Mouse (Mus musculus) liver, embryonic 15.5 days (tissue): ENCODE data around the gene Snrpa. TPM values are rescaled to one million over a fixed set of nuclear protein-coding genes. Genes with fewer than 3 reads are reported as not detected.

ENCODE experiments used
- ATAC-seq: fragments of 200-750 bp; cut with Nextera tagmentation; 2 replicates; pipeline ENCODE4 v1.8.0; 2017; ENCODE audit warnings: moderate number of reproducible peaks, mild to moderate bottlenecking, moderate library complexity; ENCODE audit not compliant: insufficient read depth
- H3K27ac ChIP-seq: fragments of 300-500 bp; sonication (generic); replicated peaks from 2 replicates; pipeline ENCODE4 v1.5.1; 2015; ENCODE audit warnings: mild to moderate bottlenecking, inconsistent platforms
- H3K27me3 ChIP-seq: fragments of 300-500 bp; sonication (generic); 2 replicates; pipeline ENCODE4 v1.6.1; 2015; ENCODE audit warnings: mild to moderate bottlenecking, inconsistent platforms
- H3K36me3 ChIP-seq: fragments of 300-500 bp; sonication (generic); replicated peaks from 2 replicates; pipeline ENCODE4 v1.6.1; 2015; ENCODE audit warnings: moderate library complexity, mild to moderate bottlenecking, inconsistent platforms
- H3K4me1 ChIP-seq: fragments of 300-500 bp; sonication (generic); replicated peaks from 2 replicates; pipeline ENCODE4 v1.6.1; 2015; ENCODE audit warnings: inconsistent platforms
- H3K4me2 ChIP-seq: fragments of 300-500 bp; sonication (generic); 2 replicates; pipeline ENCODE4 v1.6.1; 2015; ENCODE audit warnings: moderate library complexity, mild to moderate bottlenecking, inconsistent platforms
- H3K4me3 ChIP-seq: fragments of 300-500 bp; sonication (generic); replicated peaks from 2 replicates; pipeline ENCODE4 v1.5.1; 2015; ENCODE audit warnings: mild to moderate bottlenecking, inconsistent platforms
- H3K9ac ChIP-seq: fragments of 300-500 bp; sonication (generic); 2 replicates; pipeline ENCODE4 v1.6.1; 2015; ENCODE audit warnings: moderate library complexity, mild to moderate bottlenecking, inconsistent platforms
- H3K9me3 ChIP-seq: fragments of 300-500 bp; sonication (generic); replicated peaks from 2 replicates; pipeline ENCODE4 v1.6.1; 2016; ENCODE audit warnings: inconsistent platforms
- WGBS: fragments of 180-500 bp; shearing (Covaris S2); methylation state at CpG from one replicate; pipeline ENCODE4 v1.1.7; 2015; ENCODE audit warnings: mixed read lengths; ENCODE audit not compliant: insufficient replicate concordance; 5-methylcytosine and 5-hydroxymethylcytosine counted together
- polyA plus RNA-seq: library from polyadenylated mRNA; unstranded; fragments of >200 nt; fragmentation: Nextera tagmentation; extraction: Ambion mirVana; gene quantifications from 2 replicates; pipeline ENCODE4 v1.2.1, GENCODE M21; 2015

Gene Snrpa
- polyA plus RNA-seq, 1 experiment from 2014 or later = 79.3 TPM

- ATAC-seq = no peak
- 44% methylated on average over 16 of the region's 16 CpGs for WGBS
- peak overlapping the region; percentile 58 for H3K27ac ChIP-seq
- peak overlapping the region; percentile 80 for H3K4me2 ChIP-seq
- peaks cover 33% of the 10 kb centered on the region for H3K4me1 ChIP-seq
- no peaks in the 10 kb centered on the region for H3K27me3 ChIP-seq
- H3K36me3 ChIP-seq = peaks cover 7% of the 10 kb centered on the region; the same call in 1 of the 2 replicates
- H3K4me3 ChIP-seq = peak overlapping the region; percentile 89
- no peaks in the 10 kb centered on the region for H3K9me3 ChIP-seq
- 0 out of 2 replicates have a peak overlapping the region, but pooled peaks have one; percentile 39 for H3K9ac ChIP-seq
These were observed 16.7 kb downstream of the Snrpa start for GRCm38 (mm10) chr7:27179217-27179918.

GRCm38 (mm10) chr7:27178324-27179216, 17.5 kb downstream of the Snrpa start, which contains the start of gene Rab4b:
TSS of gene Rab4b (minus strand) at chr7:27178896.
- Histone ChIP-seq H3K4me3 (peak within 1 kb of the TSS; percentile 89), H3K4me1 (peaks cover 33% of the 10 kb centered on the region), H3K36me3 (0 out of 2 replicates have a peak, but pooled peaks cover 8% of the 10 kb centered on the region), H3K9ac (peak within 1 kb of the TSS; percentile 69), H3K27me3 (no peaks in the 10 kb centered on the region), H3K4me2 (peak within 1 kb of the TSS; percentile 80), H3K9me3 (no peaks in the 10 kb centered on the region), H3K27ac (peak within 1 kb of the TSS; percentile 91)
- WGBS = under 1% methylated on average over 53 of the region's 53 CpGs
- ATAC-seq = peak; percentile 94

- 19% methylated on average over 4 of the region's 4 CpGs for WGBS
- peaks cover 33% of the 10 kb centered on the region for H3K4me1 ChIP-seq
- H3K36me3 ChIP-seq = peaks cover 10% of the 10 kb centered on the region; the same call in 1 of the 2 replicates
- peak overlapping the region; percentile 69 for H3K9ac ChIP-seq
- no peaks in the 10 kb centered on the region for H3K9me3 ChIP-seq
- peak overlapping the region; percentile 80 for H3K4me2 ChIP-seq
- H3K4me3 ChIP-seq = peak overlapping the region; percentile 89
- no peaks in the 10 kb centered on the region for H3K27me3 ChIP-seq
- ATAC-seq = peak; percentile 4
- H3K27ac ChIP-seq = peak overlapping the region; percentile 91
These were observed 18.1 kb downstream of the Snrpa start for GRCm38 (mm10) chr7:27177942-27178323.

DNA sequence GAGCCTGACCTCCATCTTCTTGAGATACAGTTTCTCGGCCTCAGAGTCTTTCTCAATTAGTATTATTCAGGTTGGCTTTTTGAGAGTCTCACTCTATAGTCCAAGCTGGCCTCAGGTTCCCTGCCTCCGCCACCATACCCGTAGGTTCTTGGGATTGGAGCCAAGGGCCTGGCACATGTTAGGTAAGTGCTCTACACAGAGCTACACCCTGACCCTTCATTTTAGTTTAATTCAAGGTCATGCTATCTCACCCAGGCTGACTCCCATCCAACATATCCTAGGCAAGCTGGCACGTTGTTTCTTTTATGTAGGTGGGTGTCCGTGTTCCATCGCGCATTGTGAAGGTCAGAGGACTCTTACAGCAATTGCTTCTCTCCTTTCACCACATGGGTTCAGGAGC, 21.2 kb downstream of the Snrpa start:
- peaks cover 16% of the 10 kb centered on the region; the same call in 1 of the 2 replicates for H3K36me3 ChIP-seq
- WGBS = 85% methylated on average over 7 of the region's 7 CpGs
- no peaks in the 10 kb centered on the region for H3K27me3 ChIP-seq
- H3K4me2 ChIP-seq = no peak overlapping the region
- H3K4me1 ChIP-seq = peaks cover 22% of the 10 kb centered on the region
- no peak overlapping the region for H3K27ac ChIP-seq
- no peak overlapping the region for H3K9ac ChIP-seq
- ATAC-seq = no peak
- no peak overlapping the region for H3K4me3 ChIP-seq
- no peaks in the 10 kb centered on the region for H3K9me3 ChIP-seq

DNA sequence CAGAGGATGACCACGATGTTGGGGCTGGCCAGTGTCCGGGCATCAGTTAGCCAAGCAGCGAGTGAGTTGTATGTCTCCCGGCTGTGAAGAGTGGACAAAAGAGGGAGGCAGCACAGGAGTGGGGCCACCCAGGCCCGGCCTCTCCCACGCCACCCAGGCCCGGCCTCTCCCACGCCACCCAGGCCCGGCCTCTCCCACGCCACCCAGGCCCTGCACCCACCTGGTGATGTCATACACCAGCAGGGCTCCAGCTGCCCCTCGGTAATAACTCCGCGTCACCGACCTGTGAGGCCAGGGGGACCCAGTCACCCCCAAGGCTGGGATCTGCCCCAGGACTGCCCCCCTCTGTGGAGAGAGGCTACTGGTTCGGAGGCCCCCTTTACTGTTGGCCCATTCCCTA, 21.6 kb downstream of the Snrpa start:
- Histone ChIP-seq H3K9ac (no peak overlapping the region), H3K27ac (no peak overlapping the region), H3K9me3 (no peaks in the 10 kb centered on the region), H3K4me1 (peaks cover 18% of the 10 kb centered on the region), H3K27me3 (no peaks in the 10 kb centered on the region), H3K36me3 (peaks cover 16% of the 10 kb centered on the region; the same call in 1 of the 2 replicates), H3K4me2 (no peak overlapping the region), H3K4me3 (no peak overlapping the region)
- WGBS = 80% methylated on average over 15 of the region's 15 CpGs
- no peak for ATAC-seq

DNA sequence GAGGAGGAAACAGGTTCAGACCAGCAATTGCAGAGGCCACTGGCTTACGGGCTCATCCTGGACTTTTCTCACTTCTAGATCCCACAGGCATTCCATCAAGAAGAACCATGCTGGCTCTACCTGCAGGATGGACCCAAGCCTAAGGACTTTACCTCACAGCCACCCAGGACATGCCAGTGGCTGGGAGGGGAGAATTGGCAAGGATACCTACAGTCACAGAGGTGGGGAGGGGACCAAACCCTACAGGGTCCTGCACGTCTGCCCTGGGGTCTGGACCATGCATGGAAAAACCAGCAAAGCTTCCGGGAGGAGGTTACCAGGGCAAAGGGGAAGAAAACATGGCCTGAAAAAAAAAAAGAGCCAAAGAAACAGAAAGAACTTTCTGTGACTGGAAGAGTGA, 25.1 kb downstream of the Snrpa start:
- peaks cover 16% of the 10 kb centered on the region; the same call in 1 of the 2 replicates for H3K36me3 ChIP-seq
- no peak overlapping the region for H3K27ac ChIP-seq
- 70% methylated on average over 3 of the region's 3 CpGs for WGBS
- peaks cover 17% of the 10 kb centered on the region for H3K4me1 ChIP-seq
- ATAC-seq = no peak
- H3K9ac ChIP-seq = no peak overlapping the region
- H3K4me2 ChIP-seq = no peak overlapping the region
- H3K9me3 ChIP-seq = no peaks in the 10 kb centered on the region
- H3K4me3 ChIP-seq = no peak overlapping the region
- H3K27me3 ChIP-seq = no peaks in the 10 kb centered on the region

DNA sequence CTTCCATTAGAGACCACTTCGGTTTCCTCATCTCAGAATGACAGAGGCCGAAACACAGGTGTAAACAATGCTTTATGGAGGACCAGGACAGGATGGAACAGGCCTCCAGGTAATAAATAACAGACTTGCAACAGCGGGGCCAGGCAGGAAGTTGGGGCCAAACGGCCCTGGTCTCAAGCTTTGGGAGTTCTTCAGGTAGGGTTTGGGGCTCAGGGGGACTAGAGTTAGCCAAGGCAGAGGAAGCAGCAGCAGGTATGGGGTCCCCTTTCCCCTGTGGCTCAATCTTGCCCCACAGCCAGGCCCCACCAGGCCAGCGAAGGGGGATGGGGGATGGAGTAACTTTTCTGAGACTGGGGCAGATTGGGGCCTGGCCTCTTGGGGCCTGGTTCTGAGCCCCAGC, 27.7 kb downstream of the Snrpa start:
- Histone ChIP-seq H3K27ac (peak overlapping the region; percentile 94), H3K4me1 (peaks cover 44% of the 10 kb centered on the region), H3K9me3 (no peaks in the 10 kb centered on the region), H3K27me3 (no peaks in the 10 kb centered on the region), H3K36me3 (peaks cover 27% of the 10 kb centered on the region), H3K4me2 (no peak overlapping the region), H3K4me3 (no peak overlapping the region), H3K9ac (no peak overlapping the region)
- no peak for ATAC-seq
- 74% methylated on average over 5 of the region's 5 CpGs for WGBS

GRCm38 (mm10) chr7:27167475-27168094, 28.5 kb downstream of the Snrpa start:
- WGBS = 63% methylated on average over 11 of the region's 11 CpGs
- H3K36me3 ChIP-seq = peaks cover 29% of the 10 kb centered on the region
- H3K9ac ChIP-seq = peak overlapping the region; percentile 91
- no peaks in the 10 kb centered on the region for H3K9me3 ChIP-seq
- H3K4me2 ChIP-seq = peak overlapping the region; percentile 95
- H3K4me3 ChIP-seq = peak overlapping the region; percentile 84
- no peak for ATAC-seq
- H3K27ac ChIP-seq = peak overlapping the region; percentile 94
- peaks cover 51% of the 10 kb centered on the region for H3K4me1 ChIP-seq
- no peaks in the 10 kb centered on the region for H3K27me3 ChIP-seq

- peaks cover 57% of the 10 kb centered on the region for H3K4me1 ChIP-seq
These were observed 29.2 kb downstream of the Snrpa start, which contains the start of gene Egln2 for GRCm38 (mm10) chr7:27166614-27167474. TSS of gene Egln2 (minus strand) at chr7:27166802.

DNA sequence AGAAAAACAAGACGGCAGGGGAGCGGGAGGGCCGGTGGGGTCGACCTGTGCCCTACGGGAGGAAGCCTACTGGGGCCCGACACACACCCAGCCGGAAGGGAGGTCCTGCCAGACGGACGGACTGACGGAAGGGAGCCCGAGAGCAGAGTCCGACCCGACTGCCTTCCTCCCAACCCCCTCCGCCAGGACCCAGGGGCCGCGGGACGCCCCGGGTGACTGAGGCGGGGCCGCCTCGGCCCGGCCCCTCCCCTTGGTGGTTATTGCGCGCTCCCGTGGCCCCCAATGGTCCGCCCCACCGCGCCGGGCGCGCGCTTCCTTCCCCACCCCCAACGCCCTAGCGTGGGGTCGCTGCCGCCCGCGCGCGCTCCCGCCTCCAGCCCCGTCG, 29.9 kb downstream of the Snrpa start:
- Histone ChIP-seq H3K9ac (peak overlapping the region; percentile 91), H3K27me3 (no peaks in the 10 kb centered on the region), H3K4me1 (peaks cover 63% of the 10 kb centered on the region), H3K27ac (peak overlapping the region; percentile 94), H3K36me3 (peaks cover 26% of the 10 kb centered on the region), H3K9me3 (no peaks in the 10 kb centered on the region), H3K4me2 (peak overlapping the region; percentile 95), H3K4me3 (peak overlapping the region; percentile 84)
- ATAC-seq = peak; percentile 71
- 1% methylated on average over 39 of the region's 43 CpGs for WGBS

More at GRCm38 (mm10) chr7:27166614-27167474, 29.2 kb downstream of the Snrpa start, which contains the start of gene Egln2:
- Histone ChIP-seq H3K36me3 (peaks cover 26% of the 10 kb centered on the region), H3K9ac (peak within 1 kb of the TSS; percentile 91), H3K4me3 (peak within 1 kb of the TSS; percentile 84), H3K27ac (peak within 1 kb of the TSS; percentile 94), H3K9me3 (no peaks in the 10 kb centered on the region), H3K4me2 (peak within 1 kb of the TSS; percentile 95), H3K27me3 (no peaks in the 10 kb centered on the region)
- peak; percentile 83 for ATAC-seq
- WGBS = under 1% methylated on average over 61 of the region's 61 CpGs
